Mouse (Mus musculus) liver, embryonic 15.5 days (tissue): ENCODE results near the gene Olfr91. TPM values are rescaled to one million over a fixed set of nuclear protein-coding genes. Genes with fewer than 3 reads are reported as not detected.
"Not testable (repeated sequence)": the region's sequence is repeated elsewhere in the genome, so short reads cannot be mapped to it uniquely, and the experiment has no call there.

ENCODE experiments used
- ATAC-seq: fragments of 200-750 bp; cut with Nextera tagmentation; 2 replicates; pipeline ENCODE4 v1.8.0; 2017; ENCODE audit warnings: moderate number of reproducible peaks, mild to moderate bottlenecking, moderate library complexity; ENCODE audit not compliant: insufficient read depth
- H3K27ac ChIP-seq: fragments of 300-500 bp; sonication (generic); replicated peaks from 2 replicates; pipeline ENCODE4 v1.5.1; 2015; ENCODE audit warnings: mild to moderate bottlenecking, inconsistent platforms
- H3K27me3 ChIP-seq: fragments of 300-500 bp; sonication (generic); 2 replicates; pipeline ENCODE4 v1.6.1; 2015; ENCODE audit warnings: mild to moderate bottlenecking, inconsistent platforms
- H3K36me3 ChIP-seq: fragments of 300-500 bp; sonication (generic); replicated peaks from 2 replicates; pipeline ENCODE4 v1.6.1; 2015; ENCODE audit warnings: moderate library complexity, mild to moderate bottlenecking, inconsistent platforms
- H3K4me1 ChIP-seq: fragments of 300-500 bp; sonication (generic); replicated peaks from 2 replicates; pipeline ENCODE4 v1.6.1; 2015; ENCODE audit warnings: inconsistent platforms
- H3K4me2 ChIP-seq: fragments of 300-500 bp; sonication (generic); 2 replicates; pipeline ENCODE4 v1.6.1; 2015; ENCODE audit warnings: moderate library complexity, mild to moderate bottlenecking, inconsistent platforms
- H3K4me3 ChIP-seq: fragments of 300-500 bp; sonication (generic); replicated peaks from 2 replicates; pipeline ENCODE4 v1.5.1; 2015; ENCODE audit warnings: mild to moderate bottlenecking, inconsistent platforms
- H3K9ac ChIP-seq: fragments of 300-500 bp; sonication (generic); 2 replicates; pipeline ENCODE4 v1.6.1; 2015; ENCODE audit warnings: moderate library complexity, mild to moderate bottlenecking, inconsistent platforms
- H3K9me3 ChIP-seq: fragments of 300-500 bp; sonication (generic); replicated peaks from 2 replicates; pipeline ENCODE4 v1.6.1; 2016; ENCODE audit warnings: inconsistent platforms
- WGBS: fragments of 180-500 bp; shearing (Covaris S2); methylation state at CpG from one replicate; pipeline ENCODE4 v1.1.7; 2015; ENCODE audit warnings: mixed read lengths; ENCODE audit not compliant: insufficient replicate concordance; 5-methylcytosine and 5-hydroxymethylcytosine counted together
- polyA plus RNA-seq: library from polyadenylated mRNA; unstranded; fragments of >200 nt; fragmentation: Nextera tagmentation; extraction: Ambion mirVana; gene quantifications from 2 replicates; pipeline ENCODE4 v1.2.1, GENCODE M21; 2015

Gene Olfr91
- not detected in 2 replicates for polyA plus RNA-seq

DNA sequence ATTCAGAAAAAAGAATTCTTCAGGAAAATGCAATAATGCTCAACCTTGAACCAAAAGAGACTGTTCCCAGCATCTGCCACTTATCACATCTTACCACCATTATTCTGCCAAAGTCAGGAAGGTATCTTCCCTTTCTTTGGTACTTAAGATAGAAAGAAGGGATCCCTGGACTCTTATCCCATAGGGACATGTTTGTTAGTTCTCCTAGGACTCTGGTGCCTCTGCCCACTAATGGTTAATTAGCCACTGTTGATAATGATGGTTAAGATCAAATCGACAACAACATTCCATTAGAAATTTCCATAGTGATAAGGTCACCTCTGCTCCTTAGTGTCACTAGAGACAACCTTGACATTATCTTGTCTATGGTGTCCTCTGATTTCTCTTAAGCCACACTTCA, at the start of gene Olfr91:
Olfr91 (minus strand) TSS at position 101 of the 400 bp plus-strand sequence.
- no peaks in the 10 kb centered on the region for H3K27me3 ChIP-seq
- no peak within 1 kb of the TSS for H3K9ac ChIP-seq
- H3K27ac ChIP-seq = no peak within 1 kb of the TSS
- 49% methylated on average over 1 of the region's 1 CpGs for WGBS
- H3K36me3 ChIP-seq = no peaks in the 10 kb centered on the region
- no peak within 1 kb of the TSS for H3K4me2 ChIP-seq
- no peak for ATAC-seq
- no peak within 1 kb of the TSS for H3K4me3 ChIP-seq
- H3K4me1 ChIP-seq = no peaks in the 10 kb centered on the region
- no peaks in the 10 kb centered on the region for H3K9me3 ChIP-seq

DNA sequence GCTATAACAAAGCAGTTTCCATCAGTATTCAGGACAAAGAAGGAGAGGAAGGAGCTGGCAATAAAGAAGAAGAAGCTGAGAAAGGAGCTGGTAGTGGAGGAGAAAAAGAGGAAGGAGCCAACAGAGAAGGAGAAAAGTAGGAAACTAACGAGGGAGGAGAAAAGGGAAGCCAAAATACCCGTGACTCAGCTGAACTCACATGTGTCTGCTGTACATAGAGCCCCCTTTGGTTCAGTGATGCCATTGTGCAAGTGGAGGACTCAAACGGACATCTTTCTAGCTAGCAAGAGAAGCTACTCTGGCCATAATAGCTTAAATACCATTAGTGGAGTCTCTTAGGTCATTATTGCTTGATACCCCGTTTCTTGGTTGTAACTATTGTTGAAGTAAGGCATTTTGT, 33.3 kb upstream of the Olfr91 start:
- 27% methylated on average over 4 of the region's 4 CpGs for WGBS
- not testable (repeated sequence) for H3K36me3 ChIP-seq, ATAC-seq, H3K9ac ChIP-seq, H3K9me3 ChIP-seq, H3K27ac ChIP-seq, H3K4me3 ChIP-seq, H3K4me2 ChIP-seq, H3K4me1 ChIP-seq, H3K27me3 ChIP-seq

DNA sequence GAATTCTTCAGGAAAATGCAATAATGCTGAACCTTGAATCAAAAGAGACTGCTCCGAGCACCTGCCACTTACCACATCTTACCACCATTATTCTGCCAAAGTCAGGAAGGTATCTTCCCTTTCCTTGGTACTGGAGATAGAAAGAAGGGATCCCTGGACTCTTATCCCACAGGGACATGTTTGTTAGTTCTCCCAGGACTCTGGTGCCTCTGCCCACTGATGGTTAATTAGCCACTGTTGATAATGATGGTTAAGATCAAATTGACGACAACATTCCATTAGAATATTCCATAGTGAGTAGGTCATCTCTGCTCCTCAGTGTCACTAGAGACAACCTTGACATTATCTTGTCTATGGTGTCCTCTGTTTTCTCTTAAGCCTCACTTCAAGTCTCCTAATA, 21.9 kb upstream of the Olfr91 start, which contains the start of gene Olfr92:
Olfr92 (minus strand) TSS at position 101 of the 400 bp plus-strand sequence.
- Histone ChIP-seq H3K9ac (no peak within 1 kb of the TSS), H3K4me3 (no peak within 1 kb of the TSS), H3K27me3 (no peaks in the 10 kb centered on the region), H3K4me2 (no peak within 1 kb of the TSS), H3K27ac (no peak within 1 kb of the TSS), H3K4me1 (no peaks in the 10 kb centered on the region), H3K36me3 (no peaks in the 10 kb centered on the region), H3K9me3 (no peaks in the 10 kb centered on the region)
- WGBS = 51% methylated on average over 2 of the region's 2 CpGs
- ATAC-seq = no peak

DNA sequence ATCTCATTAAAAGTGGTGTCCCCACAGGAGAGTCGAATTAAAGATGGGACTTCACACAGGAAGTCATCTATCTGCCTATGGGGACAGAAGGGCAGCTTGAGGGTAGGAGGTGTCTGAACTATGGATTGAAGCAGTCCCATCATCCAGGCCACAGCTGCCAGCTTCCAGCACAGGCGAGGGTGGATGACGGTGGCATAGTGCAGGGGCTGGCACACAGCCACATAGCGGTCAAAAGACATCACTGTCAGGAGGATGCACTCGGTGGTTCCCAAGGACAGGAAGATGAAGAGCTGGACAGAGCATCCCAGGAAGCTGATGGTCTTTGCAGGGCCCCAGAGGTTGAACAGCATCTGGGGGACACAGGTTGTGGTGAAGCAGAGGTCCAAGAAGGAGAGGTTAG, 4.8 kb downstream of the Olfr91 start:
- WGBS = 59% methylated on average over 5 of the region's 5 CpGs
- ATAC-seq = no peak
- no peak overlapping the region for H3K4me3 ChIP-seq
- H3K27ac ChIP-seq = no peak overlapping the region
- no peak overlapping the region for H3K4me2 ChIP-seq
- no peaks in the 10 kb centered on the region for H3K9me3 ChIP-seq
- no peak overlapping the region for H3K9ac ChIP-seq
- no peaks in the 10 kb centered on the region for H3K4me1 ChIP-seq
- no peaks in the 10 kb centered on the region for H3K36me3 ChIP-seq
- H3K27me3 ChIP-seq = no peaks in the 10 kb centered on the region

DNA sequence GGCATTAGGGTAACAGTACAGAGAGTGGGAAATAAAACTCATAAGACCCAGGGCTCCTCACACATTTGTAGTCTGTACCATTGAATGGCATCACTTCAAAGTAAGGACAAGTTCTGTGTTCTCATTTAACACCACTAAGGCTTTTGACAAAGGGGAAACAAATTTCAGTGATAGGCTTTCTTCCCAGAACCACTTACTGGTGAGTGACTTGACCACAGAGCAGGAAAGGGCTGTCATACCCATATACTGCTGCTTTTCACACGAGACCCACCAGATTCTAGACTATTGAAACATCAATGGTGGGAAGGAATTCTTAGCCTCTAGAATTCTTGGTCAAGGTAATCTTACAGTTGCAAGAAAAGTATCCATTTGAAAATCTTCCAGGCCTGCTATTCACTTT, 5.9 kb downstream of the Olfr91 start:
- no peaks in the 10 kb centered on the region for H3K27me3 ChIP-seq
- ATAC-seq = no peak
- no peaks in the 10 kb centered on the region for H3K36me3 ChIP-seq
- no peak overlapping the region for H3K4me2 ChIP-seq
- H3K9ac ChIP-seq = no peak overlapping the region
- H3K4me3 ChIP-seq = no peak overlapping the region
- 5% methylated on average over 1 of the region's 1 CpGs for WGBS
- no peak overlapping the region for H3K27ac ChIP-seq
- no peaks in the 10 kb centered on the region for H3K9me3 ChIP-seq
- no peaks in the 10 kb centered on the region for H3K4me1 ChIP-seq

DNA sequence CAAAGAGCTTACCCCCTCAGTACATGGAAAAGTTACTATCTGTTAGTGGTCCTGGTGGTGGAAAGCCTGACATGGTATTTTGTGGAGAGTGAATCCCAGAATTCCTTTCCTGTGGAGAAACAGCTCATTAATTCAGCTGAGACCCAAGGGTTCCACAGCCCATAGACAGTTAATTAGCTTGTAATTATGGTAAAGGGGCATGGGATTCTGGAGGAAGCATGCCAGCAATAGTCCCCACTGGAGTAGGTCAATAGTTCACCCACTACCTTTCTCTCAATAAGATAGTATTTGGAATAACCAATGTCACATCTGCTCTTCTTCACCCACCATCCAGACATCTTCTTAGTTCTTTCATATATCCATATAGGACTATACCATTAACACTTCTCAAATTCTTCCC, 9.7 kb downstream of the Olfr91 start, which contains the start of gene Olfr90:
Olfr90 (minus strand) TSS at position 101 of the 400 bp plus-strand sequence.
- no peaks in the 10 kb centered on the region for H3K4me1 ChIP-seq
- no peak for ATAC-seq
- H3K9ac ChIP-seq = no peak within 1 kb of the TSS
- H3K4me2 ChIP-seq = no peak within 1 kb of the TSS
- H3K4me3 ChIP-seq = no peak within 1 kb of the TSS
- no peaks in the 10 kb centered on the region for H3K27me3 ChIP-seq
- no peak within 1 kb of the TSS for H3K27ac ChIP-seq
- H3K36me3 ChIP-seq = no peaks in the 10 kb centered on the region
- no peaks in the 10 kb centered on the region for H3K9me3 ChIP-seq

DNA sequence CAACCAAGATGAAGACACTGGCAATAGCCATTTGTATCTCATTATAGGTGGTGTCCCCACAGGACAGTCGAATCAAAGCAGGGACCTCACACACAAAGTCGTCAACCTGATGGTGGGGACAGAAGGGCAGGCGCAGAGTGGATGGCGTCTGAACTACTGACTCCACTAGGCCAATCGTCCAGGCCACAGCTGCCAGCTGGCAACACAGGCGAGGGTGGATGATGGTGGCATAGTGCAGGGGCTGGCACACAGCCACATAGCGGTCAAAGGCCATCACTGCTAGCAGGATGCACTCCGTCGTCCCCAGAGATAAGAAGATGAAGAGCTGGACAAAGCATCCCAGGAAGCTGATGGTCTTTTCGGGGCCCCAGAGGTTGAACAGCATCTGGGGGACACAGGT, 12.5 kb downstream of the Olfr91 start:
- H3K9ac ChIP-seq = no peak overlapping the region
- no peaks in the 10 kb centered on the region for H3K9me3 ChIP-seq
- H3K27me3 ChIP-seq = no peaks in the 10 kb centered on the region
- no peak for ATAC-seq
- 55% methylated on average over 10 of the region's 10 CpGs for WGBS
- no peak overlapping the region for H3K4me2 ChIP-seq
- H3K4me3 ChIP-seq = no peak overlapping the region
- no peaks in the 10 kb centered on the region for H3K4me1 ChIP-seq
- H3K36me3 ChIP-seq = no peaks in the 10 kb centered on the region
- H3K27ac ChIP-seq = no peak overlapping the region

DNA sequence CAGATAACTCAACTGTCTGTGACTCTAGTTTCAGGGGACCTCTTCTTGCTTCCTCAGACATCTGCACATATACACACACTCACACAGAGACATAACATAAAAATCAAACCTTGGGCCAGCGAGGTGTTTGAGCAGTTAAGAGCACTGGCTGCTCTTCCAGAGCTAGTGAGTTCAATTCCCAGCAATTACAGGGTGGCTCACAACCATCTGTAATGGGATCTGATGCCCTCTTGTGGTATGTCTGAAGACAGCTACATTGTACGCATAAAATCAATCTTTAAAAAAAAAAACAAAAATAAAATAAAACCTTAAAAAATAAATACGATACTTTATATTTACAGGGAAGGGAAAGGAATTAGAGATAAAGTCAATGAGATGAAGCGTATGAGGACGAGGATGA, 13.4 kb downstream of the Olfr91 start:
- Histone ChIP-seq H3K9me3 (no peaks in the 10 kb centered on the region), H3K4me2 (no peak overlapping the region), H3K36me3 (no peaks in the 10 kb centered on the region), H3K4me1 (no peaks in the 10 kb centered on the region), H3K4me3 (no peak overlapping the region), H3K9ac (no peak overlapping the region), H3K27me3 (no peaks in the 10 kb centered on the region), H3K27ac (no peak overlapping the region)
- no peak for ATAC-seq
- WGBS = 46% methylated on average over 5 of the region's 5 CpGs

DNA sequence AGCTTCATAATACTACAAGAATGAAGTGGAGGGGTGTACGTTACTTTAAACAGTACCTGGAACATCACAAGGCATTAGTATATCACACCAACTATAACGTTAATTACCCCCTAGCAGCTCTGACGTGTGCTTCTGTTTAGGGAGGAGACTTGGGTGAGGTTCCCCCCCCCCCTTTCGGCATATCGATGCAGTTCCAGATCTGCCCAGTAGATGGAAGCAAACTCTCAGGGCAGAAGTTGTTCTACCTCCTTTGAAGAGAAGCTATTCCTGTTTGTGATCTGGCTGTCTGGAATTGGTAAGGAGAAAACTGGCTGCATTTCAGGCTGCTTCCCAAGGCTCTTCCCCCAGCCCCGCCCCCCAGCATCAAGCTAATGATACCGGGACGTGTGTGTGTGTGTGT, 14.8 kb downstream of the Olfr91 start:
- Histone ChIP-seq H3K27ac (no peak overlapping the region), H3K4me1 (no peaks in the 10 kb centered on the region), H3K4me2 (no peak overlapping the region), H3K4me3 (no peak overlapping the region), H3K9me3 (no peaks in the 10 kb centered on the region), H3K9ac (no peak overlapping the region), H3K36me3 (no peaks in the 10 kb centered on the region), H3K27me3 (no peaks in the 10 kb centered on the region)
- 4% methylated on average over 8 of the region's 8 CpGs for WGBS
- no peak for ATAC-seq

DNA sequence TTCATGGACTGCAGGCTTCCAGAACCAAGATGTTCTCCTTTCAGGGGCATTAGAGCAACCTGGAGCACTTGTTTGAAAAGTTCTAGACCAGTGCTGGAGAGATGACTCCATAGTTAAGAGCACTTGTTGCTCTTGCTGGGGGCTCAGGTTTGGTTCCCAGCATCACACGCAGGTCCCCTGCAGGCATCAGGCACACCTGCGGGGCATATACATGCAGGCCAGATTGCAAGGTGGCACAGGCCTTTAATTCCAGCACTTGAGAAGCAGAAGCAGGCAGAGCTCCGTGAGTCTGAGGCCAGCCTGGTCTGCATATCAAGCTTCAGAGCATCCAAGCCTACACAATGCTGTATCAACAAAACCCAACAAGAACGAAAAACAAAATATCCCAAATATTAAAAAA, 16.4 kb downstream of the Olfr91 start:
- Histone ChIP-seq H3K4me3 (no peak overlapping the region), H3K4me1 (no peaks in the 10 kb centered on the region), H3K9ac (no peak overlapping the region), H3K36me3 (no peaks in the 10 kb centered on the region), H3K27ac (no peak overlapping the region), H3K27me3 (no peaks in the 10 kb centered on the region), H3K4me2 (no peak overlapping the region), H3K9me3 (no peaks in the 10 kb centered on the region)
- WGBS = 67% methylated on average over 4 of the region's 4 CpGs
- no peak for ATAC-seq

DNA sequence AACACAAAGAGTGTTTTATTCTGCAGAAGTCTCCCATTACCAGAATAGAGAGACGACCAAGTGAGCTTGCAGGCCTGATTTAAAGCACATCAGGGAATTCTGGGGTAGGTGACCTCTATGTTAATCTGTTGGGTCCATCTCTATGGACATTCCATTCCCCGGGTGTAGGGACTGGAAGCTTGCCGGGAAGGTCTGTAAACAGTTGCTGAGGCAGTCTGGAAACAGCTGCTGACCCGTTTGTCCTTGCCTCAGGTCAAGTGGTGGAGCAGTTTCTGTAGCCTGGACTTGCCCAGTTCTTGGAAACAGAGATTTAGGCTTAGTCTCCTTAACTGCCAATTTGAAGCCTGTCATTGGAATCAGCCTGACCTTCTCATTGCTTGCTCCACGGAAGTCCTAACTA, 18.0 kb downstream of the Olfr91 start:
- Histone ChIP-seq H3K4me2 (no peak overlapping the region), H3K9me3 (no peaks in the 10 kb centered on the region), H3K9ac (no peak overlapping the region), H3K4me1 (no peaks in the 10 kb centered on the region), H3K27me3 (no peaks in the 10 kb centered on the region), H3K36me3 (no peaks in the 10 kb centered on the region), H3K27ac (no peak overlapping the region), H3K4me3 (no peak overlapping the region)
- WGBS = 21% methylated on average over 5 of the region's 5 CpGs
- ATAC-seq = no peak

DNA sequence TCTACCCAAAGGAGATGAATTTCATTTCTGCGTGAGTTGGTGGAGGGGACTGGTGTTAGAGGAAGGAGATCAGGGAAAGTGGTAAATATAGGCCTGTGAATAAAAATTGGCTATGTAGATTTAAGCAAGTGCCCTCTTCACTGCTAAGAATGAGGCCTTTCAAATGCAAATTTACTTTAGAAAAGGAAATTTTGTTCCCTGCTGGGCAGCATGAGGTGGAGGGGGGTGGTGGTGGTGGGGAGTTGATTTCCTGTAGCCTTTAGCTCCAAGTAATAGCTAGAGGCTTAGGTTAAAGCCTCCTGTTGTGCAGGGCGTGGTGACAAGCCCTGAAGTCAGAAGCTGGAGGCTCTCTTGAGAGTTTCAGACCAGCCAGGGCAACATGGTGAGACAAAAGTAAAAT, 19.1 kb downstream of the Olfr91 start:
- no peaks in the 10 kb centered on the region for H3K27me3 ChIP-seq
- no peak overlapping the region for H3K4me3 ChIP-seq
- no peak overlapping the region for H3K9ac ChIP-seq
- H3K27ac ChIP-seq = no peak overlapping the region
- no peaks in the 10 kb centered on the region for H3K4me1 ChIP-seq
- H3K4me2 ChIP-seq = no peak overlapping the region
- 41% methylated on average over 2 of the region's 2 CpGs for WGBS
- no peaks in the 10 kb centered on the region for H3K36me3 ChIP-seq
- no peaks in the 10 kb centered on the region for H3K9me3 ChIP-seq
- ATAC-seq = no peak
